Mouse (Mus musculus) embryo, embryonic 9.5 days (tissue): ENCODE results near the gene Tpst2.

Experiments used
- DNase-seq: peaks from one replicate; pipeline ENCODE4 v3.0.0-alpha.2; 2017; ENCODE audit errors: extremely low spot score

The Tpst2 gene

DNA sequence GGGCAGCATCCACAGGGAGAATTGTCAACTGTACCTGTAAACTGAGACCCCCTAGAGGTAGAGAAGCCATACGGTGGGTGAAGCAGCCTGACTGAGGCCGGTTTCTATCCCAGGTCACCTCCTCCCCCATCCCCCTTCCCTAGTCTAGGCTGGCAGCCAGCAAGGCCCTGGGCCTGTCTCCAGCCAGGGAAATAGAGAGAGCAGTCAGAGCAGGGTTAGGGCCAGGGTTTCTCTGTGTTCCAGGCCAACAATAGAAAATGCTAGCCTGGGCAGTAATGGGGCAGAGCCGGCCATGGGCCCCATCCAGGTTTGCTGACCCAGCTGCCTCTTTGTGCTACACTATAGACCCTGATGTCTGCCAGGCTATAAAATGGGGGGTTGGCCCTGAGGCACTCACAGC is 21.1 kb upstream of the Tpst2 start, which contains the start of gene Crybb1:
Gene Crybb1 (plus strand): TSS at position 390 of the 400 bp plus-strand sequence.
- no peak for DNase-seq

- DNase-seq = no peak
Observed at GRCm38 (mm10) chr5:112256457-112256856, 20.0 kb upstream of the Tpst2 start.

GRCm38 (mm10) chr5:112257896-112258295 is 18.6 kb upstream of the Tpst2 start:
- DNase-seq = no peak

GRCm38 (mm10) chr5:112259862-112260650 is 16.4 kb upstream of the Tpst2 start:
- no peak for DNase-seq

DNA sequence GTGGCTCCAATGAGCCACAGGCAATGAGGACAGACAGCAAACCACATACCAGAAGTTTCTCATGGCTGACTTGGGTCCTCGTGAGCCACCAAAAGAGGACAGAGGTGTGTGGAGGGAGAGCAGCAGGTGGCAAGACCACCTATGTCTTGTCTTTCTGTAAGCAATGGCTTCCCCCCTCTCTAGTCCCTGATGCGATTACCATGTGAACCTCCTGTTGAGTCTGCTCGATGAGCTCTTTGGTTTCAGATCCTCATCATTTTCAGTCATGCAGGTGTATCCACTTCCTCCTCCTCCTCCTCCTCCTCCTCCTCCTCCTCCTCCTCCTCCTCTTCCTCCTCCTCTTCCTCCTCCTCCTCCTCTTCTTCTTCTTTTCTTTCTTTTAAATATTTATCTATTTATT is 15.7 kb upstream of the Tpst2 start:
- DNase-seq = no peak

DNA sequence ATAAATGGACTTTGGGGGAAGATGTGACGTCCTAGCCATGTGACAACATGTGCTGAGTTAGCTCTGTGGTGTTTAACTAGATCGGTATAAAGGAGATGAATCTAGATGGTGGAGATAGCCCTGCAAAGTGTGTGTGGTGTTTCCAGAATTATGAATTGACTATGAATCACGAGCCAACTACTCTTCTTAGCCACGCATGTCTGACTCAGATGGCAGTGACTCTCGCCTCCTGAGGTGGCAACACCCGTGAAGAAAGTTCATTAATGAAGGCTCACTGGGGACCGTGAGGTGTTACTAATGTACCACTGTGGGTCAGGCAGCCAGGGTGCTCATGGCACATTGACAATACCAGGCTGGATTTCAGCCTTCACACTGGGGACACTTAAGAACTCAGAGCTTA is 12.4 kb upstream of the Tpst2 start:
- DNase-seq = no peak

DNA sequence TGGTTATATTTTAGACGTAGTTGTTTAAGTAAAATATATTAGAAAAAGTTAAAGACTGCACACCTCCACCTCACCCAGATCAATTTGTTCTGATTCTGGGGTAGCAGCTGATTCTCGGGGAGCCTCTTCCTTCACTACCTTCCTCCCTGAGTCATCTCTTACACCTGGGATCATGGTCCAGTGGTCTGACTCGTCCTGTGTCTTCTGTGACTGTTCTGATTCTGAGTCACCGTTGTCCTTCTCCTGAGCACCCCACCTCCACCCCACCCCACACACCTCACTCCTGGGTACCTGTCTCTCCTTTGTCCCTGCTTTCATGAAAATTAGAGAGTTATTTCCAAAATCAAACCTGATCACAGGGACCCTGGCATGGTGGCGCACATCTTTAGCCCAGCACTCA is 11.4 kb upstream of the Tpst2 start:
- DNase-seq = no peak

- peak; percentile 65 for DNase-seq
Observed at GRCm38 (mm10) chr5:112265515-112265914, 11.0 kb upstream of the Tpst2 start.

DNA sequence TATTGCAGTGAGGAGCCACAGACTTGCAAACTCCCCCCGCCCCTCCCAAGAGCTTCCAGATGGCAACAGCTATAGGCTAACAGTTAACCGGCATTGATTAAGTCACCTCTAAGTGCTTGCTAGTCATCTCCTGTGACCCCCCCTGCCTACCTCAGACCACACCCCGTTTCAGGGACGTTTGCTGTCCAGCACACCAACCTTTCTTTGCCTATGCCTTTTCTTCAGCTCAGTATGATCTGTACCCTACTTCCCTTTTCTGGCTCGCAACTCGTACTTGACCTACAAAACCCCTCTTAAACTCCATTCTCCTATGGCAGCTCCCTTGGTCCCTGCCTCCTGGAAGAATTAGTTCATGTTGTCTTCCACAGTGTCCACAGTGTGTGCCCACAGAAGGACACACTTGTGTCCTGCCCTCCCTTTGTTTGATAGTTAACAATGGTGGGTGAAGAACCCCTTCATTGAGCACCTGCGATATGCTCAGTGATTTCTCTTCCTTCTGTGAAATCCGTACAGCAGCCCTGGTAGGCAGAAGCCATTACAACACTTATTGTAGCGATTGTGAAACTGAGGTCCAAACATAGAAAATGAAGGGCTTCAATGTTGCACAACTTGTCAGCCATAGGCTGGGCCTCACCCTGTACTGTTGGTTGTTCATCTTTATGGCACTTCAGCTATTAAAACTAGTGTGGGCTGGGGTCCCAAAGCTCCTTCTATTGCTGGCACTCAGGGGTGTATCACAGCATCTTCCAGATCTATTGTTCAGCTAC is 10.3 kb upstream of the Tpst2 start:
- no peak for DNase-seq

DNA sequence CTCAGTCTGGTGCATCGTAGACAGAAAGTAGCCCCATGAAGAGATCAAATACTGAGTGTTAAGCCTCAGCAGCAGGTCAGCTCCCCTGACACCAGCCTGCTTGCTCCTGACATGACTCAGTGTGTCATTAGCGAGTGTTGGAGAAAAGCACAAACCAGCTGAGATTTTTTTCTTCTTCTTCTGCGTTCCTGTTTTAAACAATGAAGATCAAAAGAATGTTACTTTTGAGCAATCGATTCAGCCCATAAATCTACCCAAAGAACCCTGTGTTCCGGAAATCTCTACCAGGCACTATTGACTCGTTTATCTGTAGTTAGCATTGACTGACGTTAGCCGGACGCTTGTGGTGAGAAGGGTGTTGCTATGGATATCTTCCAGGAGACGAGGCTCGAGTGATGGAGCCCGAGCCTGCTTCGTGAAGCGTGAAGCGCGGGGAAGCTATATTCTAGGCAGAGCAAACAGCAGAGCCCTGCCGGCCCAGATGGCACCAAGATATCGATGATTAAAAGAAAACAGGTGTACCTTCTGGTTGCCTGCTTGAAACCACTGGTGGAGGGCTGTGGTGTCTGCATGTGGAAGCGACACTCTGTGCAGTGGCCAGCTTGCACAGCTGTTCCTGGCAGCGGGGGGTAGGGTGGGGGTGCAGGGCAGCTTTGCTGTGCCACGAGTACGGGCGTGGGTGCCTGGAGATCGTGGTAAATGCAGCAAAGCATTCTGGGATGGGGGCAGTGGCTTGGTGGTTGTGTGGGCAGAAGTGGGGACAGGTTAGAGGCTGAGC is 5.5 kb upstream of the Tpst2 start:
- no peak for DNase-seq

- no peak for DNase-seq
Observed at GRCm38 (mm10) chr5:112272934-112273333, 3.6 kb upstream of the Tpst2 start.

DNA sequence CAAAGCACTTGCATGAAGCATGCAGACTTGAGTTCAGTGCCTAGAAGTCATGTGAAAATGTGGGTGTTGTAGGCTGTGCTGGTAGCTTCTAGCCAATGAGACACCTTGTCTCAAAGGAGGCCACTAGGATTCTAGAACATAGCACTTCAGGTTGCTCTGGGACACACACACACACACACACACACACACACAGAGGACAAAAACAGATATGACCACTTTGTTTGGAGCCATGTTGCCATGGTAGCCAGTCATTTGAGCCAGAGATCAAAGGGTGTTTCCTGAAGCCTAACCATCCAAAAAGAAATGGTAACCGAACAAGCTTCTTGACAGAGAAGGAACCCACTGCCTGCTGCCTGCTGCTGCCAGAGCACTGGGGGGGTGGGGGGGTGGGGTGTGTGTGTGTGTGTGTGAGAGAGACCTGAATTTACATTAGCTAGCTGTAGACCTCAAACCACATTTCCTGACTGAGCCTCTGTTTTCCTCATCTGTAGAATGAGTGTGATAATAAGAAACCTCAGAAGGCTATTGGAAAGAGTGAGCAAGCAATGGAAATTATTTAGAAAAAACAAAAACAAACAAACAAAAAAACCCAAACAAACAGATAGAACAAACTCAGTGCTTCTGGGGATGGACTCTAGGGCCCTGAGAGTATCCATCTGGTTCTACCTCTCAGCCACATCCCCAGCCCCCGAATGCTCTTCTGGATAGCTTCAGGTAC is 2.6 kb upstream of the Tpst2 start:
- DNase-seq = no peak

GRCm38 (mm10) chr5:112275021-112275804 is 1.3 kb upstream of the Tpst2 start:
- DNase-seq = no peak

DNA sequence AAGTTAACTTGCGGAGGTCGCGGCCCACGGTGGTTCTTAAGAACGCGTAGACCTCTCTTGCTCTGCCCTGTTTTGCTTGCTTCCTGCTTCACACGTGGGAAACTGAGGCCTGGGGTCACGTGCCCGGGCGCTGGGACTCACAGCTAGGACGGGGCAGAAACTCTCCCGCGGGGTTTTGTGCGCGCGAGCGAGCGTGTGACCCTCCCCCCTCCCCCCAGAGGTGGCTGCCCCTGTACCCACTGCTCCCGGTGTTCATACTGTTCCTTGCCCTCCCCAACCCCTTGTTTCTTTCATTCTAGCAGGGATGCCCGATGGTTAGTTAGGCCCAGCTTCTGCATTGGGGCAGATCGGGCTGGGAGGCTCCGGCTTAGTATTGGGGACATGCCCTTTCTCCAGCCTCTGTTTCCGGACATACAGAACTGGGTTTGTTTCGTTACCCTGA is 437 bp downstream of the Tpst2 start:
- no peak for DNase-seq

GRCm38 (mm10) chr5:112277906-112278470 is 1.5 kb downstream of the Tpst2 start:
- DNase-seq = no peak

- DNase-seq = no peak
Observed at GRCm38 (mm10) chr5:112279181-112280021, 2.9 kb downstream of the Tpst2 start.

DNA sequence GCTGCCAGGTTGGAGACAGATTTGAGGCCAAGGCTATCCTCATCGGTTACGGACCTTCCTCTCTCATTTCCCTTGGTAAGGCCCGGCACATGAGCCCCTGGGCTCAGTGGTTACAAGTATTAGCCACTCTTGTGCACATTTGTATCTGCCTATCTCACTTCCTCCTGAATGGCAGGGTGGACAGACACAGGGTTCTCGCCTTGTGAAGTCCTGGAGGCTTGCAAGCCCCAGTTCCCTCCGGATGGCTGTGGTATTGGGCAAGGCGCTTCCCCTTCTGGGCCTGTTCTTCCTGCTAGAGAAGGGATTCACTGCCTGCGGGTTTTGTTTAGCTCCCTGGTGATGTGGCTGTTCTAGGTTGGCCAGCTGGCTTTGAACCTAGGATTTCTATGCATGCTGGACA is 3.7 kb downstream of the Tpst2 start:
- DNase-seq = no peak

DNA sequence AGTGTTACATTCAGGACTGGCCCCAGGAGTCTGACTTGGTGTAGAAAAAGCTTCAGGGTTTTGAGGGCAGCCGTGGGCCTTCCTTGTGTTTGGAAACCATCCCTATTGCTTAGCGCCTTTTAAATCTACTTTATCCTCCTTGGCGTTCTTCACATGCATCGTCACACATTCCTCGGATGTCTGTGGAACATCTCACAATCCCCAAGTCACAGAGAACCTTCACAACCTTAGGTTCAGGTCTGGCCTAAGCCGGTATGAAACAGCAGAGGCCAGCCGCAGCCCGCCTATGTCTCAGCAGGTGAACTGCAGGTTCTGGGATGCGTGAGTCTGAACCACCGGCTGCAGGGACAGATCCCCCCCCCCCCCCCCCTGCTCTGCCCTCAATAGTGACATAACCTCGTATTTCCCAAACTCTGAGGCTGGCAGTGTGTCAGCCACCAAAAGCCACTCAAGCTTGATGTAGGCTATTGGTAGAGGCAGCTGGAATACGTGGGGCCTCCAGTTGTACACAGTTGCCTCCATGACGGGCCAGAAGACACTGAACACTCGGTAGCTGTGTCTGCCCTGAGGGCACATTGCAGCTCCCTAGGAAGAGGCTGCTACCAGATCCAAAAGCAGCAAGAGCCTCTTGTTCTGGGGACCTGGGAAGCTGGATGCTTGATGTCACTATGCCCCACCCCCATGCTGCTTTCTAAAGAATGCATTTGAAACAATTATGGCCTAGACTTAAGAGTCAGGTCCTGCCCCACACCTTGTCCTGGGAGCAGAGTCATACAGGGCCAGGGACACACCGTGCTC is 4.6 kb downstream of the Tpst2 start:
- DNase-seq = no peak

DNA sequence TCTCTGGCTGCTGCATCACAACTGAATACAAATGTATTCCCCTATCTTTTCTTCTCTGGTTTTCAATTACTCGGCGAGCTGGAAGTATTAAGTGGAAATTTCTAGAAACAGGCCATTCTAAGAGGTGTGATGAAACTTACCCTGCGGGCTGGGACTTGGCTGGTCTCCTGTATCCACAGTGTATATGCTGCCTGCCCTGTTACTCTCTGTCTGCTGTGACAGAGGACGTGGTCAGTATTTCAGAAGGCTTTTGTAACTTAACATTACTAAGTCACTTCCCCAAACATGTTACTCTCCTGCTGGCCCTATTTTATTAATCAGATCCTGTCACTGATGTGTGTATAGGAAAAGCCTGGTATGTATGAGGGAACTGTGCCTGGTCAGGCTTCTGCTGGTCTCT is 5.2 kb downstream of the Tpst2 start:
- DNase-seq = no peak
